Mouse (Mus musculus) mouse embryonic stem cell (cell line): ENCODE results near the gene Prodh2.
"Not testable (repeated sequence)": the region's sequence is repeated elsewhere in the genome, so short reads cannot be mapped to it uniquely, and the experiment has no call there.

Experiments
- in situ Hi-C, 2 experiments: fragments of 300-500 bp; cut with MboI; formaldehyde crosslinking; loops; 1 replicate in 1 of 2; 3 replicates in 1 of 2; pipeline ENCODE4 v1.14.3; 2019 to 2020; ENCODE audit warnings: low sequenced_read_pairs in 2 of 2, low pct_unique_long_range_greater_than_20kb in 1 of 2, mixed read lengths in 1 of 2; ENCODE audit not compliant: unreplicated experiment in 1 of 2

Prodh2 gene

DNA sequence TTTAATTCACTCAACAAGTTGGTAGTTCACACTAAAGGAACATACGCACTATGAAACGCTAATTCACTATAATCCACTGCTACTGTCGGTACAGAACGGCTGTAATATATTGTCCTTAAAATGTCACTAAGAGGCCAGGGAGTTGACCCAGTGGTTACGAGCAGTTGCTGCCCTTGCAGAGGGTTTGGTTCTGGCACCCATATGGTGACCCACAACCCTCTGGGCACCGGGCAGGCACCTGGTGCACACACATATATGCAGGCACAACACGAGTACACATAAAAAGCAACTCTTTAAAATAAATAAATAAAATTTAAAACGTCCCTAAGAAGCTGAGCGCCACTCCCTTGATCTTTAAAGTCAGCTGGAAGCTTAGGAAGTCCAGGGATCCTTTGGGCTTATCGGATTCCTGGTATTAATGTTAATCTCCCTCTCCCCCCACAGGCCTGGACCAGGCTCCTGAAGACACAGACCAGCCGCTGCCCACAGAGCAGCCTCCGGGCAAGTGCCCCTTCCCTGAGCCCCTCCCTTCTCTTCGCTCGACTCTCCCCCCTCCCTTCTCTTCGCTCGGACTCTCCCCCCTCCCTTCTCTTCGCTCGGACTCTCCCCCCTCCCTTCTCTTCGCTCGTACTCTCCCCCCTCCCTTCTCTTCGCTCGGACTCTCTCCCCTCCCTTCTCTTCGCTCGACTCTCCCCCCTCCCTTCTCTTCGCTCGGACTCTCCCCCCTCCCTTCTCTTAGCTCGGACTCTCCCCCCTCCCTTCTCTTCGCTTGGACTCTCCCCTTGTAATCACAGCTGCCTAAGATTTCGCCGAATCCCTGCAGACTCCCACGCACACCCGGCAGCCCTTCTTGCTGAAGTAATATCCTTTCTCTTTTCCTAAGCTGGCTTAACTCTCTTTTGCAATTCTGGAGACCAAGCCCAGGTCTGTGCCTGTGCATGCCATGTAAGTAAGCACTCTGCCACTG is 15.7 kb upstream of the Prodh2 start:
- in situ Hi-C loops: no loop called here

DNA sequence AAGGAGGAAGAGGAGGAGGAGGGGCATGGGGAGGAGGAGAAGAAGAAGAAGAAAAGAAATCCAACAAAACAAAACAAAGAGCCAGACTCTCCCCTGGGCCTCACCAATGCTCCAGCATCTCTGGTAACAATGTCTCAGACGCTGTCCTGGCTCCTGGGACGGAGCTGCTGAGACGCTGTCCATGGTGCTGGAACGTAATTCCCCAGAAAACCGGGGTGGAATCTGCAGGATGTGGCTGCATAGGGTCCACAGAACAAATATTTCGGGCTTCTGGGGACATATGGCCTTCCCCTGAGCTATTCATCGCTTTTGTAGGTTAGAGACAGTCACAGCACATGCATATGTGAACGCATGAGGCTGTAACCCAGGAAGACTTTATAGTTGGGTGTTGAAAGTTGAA is 9.2 kb upstream of the Prodh2 start:
- in situ Hi-C loops: no loop called here

DNA sequence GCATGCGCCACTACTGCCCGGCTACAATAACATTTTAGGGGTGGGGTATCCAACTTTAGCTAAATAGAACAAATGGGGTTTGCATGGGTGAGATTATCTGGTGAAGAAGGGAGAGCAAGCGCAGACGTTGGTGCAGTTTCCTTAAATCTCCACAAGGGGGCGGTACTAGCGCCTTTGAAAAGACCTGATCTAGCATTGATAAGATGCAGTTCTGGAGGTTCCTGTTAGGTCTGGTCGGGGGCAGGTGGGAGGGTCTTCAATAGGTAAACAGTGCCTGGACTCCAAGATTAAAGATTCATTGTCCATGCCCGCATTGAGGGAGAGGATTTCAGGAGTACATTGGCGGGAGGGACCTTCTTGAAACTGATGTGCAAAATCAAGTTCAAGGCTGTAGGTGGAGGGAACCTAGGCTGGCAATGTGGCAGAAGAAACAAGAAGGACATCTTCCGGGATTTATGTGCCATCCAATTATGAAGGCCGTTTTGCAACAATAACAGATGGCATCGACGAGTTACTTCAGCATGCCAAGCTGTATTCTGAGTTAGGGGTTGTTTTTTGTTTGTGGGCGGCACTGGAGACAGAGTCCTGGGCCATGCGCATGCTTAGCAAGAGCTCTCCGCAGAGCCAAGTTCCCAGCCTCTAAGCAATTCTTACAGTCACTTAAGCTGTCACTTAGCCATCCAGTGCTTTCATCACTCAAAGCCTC is 3.0 kb upstream of the Prodh2 start:
- in situ Hi-C loops: loop anchor here (5.0 kb wide), 1 partner anchor 127 kb away; no protein-coding TSS in a partner anchor

DNA sequence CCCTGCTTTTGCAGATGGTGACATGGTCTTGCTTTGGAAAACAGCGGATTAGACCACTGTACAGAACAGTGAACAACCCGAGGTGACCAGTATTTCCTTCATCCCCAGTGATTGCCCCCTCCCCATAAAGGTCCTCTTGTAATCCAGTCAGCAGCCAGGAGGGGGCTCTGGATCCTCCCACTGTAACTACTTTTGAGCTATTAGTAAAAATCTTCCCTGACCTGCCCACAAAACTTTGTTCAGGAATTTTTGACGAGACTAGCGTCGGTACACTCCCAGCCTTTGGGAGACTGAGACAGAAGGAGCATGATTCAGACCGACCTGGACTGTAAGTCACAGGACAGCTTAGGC is 2.5 kb upstream of the Prodh2 start:
- in situ Hi-C loops: loop anchor here (5.0 kb wide), 1 partner anchor 126 kb away; no protein-coding TSS in a partner anchor

DNA sequence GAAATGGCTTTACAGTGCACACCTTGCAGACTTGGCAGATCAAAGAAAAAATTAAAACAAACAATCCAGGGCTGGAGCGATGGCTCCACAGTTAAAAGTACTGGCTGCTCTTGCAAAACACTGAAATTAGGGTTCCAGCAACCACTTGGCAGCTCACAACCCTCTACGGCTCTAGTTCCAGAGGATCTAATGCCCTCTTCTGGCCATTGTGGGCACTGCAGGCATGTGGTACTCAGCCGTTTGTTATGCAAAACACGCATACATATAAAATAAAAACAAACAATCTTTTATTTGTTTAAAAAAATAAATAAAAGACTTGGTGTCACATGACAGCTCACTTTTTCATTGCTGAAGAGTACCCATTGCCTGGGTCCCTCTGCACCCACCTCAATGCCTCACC is 657 bp upstream of the Prodh2 start:
- in situ Hi-C loops: loop anchor here (5.0 kb wide), 1 partner anchor 125 kb away; no protein-coding TSS in a partner anchor

DNA sequence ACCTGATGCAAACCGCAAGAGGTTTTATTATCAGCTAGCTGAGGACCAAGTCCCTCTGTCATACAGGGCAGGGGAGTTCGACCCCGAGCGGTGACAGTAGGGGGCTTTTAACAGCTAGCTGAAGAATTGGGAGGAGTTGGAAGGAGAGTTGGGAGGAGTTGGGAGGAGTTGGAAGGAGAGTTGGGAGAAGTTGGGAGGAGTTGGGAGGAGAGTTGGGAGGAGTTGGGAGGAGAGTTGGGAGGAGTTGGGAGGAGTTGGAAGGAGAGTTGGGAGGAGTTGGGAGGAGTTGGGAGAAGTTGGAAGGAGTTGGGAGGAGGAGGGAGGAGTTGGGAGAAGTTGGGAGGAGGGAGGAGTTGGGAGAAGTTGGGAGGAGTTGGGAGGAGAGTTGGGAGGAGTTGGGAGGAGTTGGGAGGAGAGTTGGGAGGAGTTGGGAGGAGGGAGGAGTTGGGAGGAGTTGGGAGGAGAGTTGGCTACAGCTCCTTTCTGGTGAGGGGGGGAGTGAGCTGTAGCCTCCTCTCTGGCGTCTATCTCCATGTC is 2.2 kb downstream of the Prodh2 start:
- in situ Hi-C loops: not testable (repeated sequence)

DNA sequence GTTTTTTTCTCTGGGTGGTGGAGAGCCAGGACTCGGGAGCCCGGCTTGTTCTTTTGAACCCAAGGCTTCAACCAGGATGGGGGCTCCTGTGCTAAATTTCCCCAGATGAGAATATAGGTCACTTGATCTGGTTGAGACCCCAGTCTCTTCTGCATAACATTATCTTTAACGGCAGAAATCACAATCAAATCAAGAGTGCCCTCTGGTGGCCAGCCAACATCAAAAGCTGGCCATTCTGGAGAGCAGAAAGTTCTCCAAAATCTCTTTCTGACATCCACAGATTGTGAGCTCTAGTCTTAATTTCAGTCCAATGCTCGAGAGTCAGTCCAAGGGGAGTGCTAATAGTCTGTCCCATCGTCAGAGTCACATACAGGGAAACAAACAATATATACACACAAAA is 7.7 kb downstream of the Prodh2 start:
- in situ Hi-C loops: not testable (repeated sequence)

DNA sequence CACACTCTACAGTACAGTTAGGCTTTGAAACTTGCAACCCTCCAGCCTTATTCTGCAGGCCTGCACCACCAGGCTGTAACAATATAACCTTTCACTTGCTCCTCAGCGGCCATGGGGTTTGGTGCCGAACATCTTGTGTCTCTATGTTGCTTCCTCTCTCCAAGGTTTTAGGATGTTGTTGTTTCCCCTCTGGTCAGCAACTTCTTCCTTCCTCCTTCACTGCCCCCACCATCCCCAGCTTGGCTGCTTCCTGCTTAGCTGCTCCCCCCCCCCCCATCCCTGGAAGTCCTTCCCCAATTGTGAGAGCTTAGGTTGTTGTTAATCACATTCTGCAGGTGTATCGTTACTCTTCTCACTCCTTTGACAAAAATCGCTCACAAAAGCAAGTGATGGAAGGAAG is 14.6 kb downstream of the Prodh2 start:
- in situ Hi-C loops: no loop called here

DNA sequence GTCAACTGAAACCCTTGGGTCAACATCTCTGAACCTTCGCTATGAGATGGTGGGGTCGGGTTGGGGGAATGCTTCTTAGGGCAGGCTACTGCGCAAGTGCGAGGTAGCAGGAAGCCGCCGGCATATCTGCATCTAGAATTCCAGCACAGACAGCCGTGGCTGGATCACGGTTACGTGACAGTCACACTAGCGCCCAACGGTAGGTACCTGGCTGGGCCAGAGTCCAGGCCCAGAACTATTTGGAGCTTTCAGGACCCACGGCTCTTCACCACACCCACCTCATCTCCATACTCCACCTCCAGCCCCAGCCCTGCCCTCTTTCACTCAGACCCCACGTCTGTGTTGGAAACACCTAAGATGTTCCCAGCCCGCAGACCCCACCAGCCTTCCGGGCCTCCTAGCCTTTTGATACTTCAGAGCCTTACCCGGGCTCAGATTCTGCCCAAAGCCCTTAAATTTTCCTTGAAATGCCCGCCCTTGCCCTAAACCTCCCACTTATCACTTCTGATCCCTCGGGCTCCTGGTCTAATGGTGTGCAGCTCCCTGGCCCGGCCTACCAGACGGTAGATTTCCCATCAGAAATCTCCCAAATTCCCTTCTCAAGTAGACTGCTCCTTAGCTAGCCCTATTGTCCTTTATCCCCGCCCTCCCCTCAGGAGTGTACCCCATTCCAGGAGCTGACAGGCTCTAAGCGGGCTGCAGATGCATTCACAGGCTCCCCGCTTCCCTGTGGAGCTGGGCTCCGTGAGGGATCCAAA is 21.8 kb downstream of the Prodh2 start:
- in situ Hi-C loops: no loop called here

DNA sequence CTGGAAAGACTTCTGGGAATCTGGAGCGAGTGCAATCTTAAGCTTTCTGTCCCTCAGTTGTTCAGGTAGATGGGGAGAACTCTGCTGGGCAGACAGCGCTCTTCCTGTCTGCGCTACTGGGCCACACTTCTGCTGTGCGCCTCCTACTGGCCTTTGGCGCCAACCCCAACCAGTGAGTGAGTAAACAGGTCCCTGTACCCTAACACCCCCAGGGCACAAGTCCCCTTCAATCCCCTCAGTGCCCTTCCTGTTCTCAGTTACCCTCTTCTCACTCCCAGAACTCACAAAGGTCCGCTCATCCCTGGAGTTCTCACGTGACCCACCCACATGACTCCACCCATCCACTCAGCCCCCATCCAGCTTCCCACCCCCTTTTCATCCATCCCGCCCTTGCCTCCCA is 24.9 kb downstream of the Prodh2 start:
- in situ Hi-C loops: no loop called here

DNA sequence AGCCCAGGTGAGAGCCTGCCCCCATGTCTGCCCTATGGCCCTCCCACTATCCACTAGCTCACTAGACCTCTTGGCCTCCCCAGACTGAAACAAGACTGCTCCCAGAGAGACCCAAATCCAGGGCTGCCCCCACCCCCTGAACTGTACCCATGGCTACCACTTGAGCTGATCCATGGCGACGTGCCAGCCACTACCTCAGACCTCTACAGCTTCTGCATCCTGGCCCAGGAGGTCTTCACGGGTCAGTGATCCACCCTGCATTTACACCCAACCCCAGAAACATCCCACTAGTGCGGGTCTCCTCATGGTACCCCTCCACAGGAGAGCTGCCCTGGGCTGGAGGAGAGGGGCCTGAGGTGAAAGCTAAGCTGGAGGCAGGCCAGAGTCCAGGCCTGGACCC is 27.0 kb downstream of the Prodh2 start:
- in situ Hi-C loops: no loop called here

DNA sequence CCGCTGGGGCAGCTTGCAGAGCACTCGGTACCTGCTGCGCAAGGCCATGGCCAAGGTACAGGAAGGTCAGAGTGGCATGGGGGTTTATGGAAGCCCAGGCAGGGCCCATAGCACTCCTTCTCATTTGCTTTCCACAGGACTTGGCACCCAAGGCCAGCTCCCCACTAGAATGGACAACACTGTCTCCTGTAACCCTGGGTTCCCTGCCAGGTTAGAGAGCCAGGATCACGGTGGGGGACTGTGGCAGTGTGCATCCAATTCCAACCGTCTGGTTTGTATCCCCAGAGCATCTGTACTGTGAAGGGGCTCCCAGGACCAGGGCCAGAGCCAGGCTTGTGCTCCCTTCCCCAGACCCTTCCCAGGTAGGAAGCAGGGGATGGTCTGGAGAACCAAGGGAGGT is 27.4 kb downstream of the Prodh2 start:
- in situ Hi-C loops: no loop called here

DNA sequence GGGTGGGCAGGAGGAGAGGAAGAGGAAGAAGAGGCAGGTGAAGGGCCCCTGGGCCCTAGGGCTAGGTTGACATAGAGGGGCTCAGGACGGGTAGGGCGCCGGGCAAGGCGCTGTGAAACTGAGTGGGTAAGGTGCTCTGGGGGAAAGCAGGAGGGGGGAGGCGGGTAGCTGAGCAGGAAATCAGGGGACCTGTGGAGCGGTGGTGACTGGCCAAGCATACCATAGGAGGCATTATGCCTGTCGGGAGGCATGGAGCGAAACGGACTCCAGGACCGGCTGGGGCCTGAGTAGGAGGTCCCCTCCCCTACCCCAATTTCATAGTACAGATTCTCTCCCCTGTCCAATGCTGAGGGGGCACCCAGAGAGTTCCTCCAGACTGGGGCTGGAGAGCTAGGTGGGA is 29.4 kb downstream of the Prodh2 start:
- in situ Hi-C loops: no loop called here

DNA sequence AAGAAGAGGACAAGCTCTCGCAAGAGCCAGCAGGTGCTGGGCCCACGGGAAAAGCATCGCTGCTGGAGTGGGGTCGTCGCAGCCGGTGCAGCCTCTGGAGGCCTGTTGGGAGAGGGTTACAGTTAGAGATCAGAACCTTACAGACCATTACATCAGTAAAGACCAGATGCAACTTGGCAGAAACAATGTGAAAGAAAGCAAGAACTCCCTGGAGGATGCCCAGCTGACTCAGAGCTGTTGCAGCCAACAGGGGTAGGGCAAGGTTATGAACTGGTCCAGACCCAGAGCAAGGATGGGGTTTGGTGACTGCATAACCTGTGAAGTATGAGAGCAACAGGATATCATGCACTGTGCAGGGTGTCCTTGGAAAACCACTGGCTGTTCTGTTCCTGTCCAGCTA is 31.1 kb downstream of the Prodh2 start:
- in situ Hi-C loops: no loop called here

DNA sequence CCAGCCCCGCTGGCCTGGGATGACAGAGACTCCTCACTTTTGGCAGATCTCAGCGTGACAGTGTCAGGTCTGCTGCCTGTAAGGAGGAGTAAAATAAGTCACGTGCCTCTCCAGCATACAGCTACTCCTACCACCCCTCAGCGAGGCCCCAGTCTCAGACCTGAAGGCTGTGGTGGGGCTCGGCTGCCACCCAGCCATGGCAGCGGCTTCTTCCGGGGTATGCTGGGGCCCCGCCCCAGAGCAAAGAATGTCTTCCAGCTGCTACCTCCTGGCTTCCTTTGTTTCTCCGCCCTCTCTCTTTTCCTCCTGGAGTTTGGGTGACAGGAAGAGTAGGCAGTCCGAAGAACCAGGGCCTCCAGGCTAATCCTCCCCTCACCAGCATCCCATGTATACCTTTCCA is 32.5 kb downstream of the Prodh2 start:
- in situ Hi-C loops: no loop called here

DNA sequence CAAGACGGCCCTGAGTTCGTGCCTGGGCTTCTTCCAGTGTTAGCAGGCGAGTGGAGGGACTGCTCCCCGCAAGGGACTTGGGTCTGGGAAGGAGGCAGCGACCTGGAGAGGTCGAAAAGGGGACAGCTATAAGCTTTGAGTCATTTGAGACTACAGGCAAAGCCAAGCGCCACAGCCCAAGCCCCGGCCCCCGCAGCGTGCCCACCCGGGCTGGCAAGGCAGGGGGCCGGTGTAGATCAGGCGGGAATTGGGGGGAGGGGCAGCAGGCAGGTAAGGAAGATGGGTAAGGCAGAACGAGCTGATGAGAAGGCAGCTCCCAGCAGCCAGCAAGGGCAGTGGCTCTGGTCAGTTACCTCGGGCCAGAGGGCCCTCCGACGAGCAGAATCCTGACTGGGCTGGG is 33.0 kb downstream of the Prodh2 start:
- in situ Hi-C loops: no loop called here

DNA sequence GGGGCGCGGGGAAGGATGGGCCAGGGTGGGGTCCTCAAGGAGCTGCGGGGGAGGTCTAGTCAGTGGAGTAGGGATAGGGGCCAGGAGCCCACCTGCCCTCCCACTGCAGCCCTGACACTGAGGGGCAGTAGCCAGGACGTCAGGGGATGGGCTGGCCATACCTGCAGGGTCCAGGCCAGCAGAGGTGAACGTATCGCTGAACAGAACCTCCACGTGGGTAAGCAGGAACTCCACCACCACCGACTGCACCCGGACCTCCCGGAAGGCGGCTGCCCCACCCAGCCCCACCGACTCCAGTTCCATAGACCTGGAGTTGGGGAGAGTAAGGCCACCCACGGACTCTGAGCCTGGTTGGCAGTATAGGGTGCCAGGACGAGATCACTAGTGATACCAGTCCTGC is 33.6 kb downstream of the Prodh2 start:
- in situ Hi-C loops: no loop called here

DNA sequence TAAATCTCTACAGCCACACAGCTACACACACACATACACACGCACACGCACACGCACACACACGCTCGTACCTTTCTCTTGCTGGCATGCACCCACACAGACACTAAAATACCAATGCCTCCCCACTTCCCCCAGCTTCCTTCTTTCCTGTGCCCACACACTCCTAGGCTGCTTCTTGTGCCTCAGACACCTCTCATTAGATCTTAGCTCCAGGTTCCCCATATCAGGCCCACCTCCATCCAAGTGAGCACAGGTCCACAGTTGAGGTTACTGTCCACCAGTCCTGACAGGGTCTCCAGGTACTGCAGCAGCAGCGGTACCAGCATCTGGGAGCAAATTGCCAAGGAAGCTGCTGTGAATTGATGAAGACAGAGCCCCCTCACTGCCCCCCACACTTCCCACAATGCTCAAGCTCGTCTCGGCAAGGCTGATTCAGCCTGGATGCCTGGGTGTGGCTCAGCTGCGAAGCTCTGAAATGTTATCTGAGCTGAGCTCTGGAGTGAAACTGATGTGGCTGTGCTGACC is 37.9 kb downstream of the Prodh2 start:
- in situ Hi-C loops: no loop called here

DNA sequence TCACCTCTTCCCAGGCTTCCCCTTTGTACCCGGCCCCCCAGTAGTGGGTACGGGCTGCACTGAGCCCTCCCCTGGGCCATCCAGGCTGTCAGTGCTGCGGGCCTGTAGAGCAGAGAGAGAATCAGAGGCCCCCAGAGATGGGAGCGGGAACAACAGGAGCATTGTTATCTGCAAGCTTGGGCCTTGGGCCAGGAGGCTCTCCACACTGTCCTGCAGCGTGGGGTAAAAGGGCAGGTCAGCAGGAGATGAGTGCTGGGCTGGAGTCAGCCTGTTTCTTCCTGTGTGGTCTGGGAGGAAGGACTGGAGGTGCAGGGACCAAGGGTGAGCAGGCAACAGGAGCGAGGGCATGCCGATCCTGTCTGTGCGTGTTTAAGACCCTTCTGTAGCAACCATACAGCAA is 39.5 kb downstream of the Prodh2 start:
- in situ Hi-C loops: no loop called here
